Mouse (Mus musculus) megakaryocyte progenitor cell, adult 5-6 weeks (primary cell): Measurements from ENCODE around the gene Glp2r. TPM values are rescaled to one million over a fixed set of nuclear protein-coding genes. Genes with fewer than 3 reads are reported as not detected.

ENCODE experiments used
- ATAC-seq: replicated peaks from 2 replicates; pipeline ENCODE4 v1.8.0; 2016; ENCODE audit warnings: mild to moderate bottlenecking, moderate TSS enrichment, inconsistent platforms; ENCODE audit not compliant: poor library complexity
- total RNA-seq, 2 experiments: library from RNA; stranded (forward) in 1 of 2; stranded (reverse) in 1 of 2; fragments of 157-497, 149-512 nt in 1 of 2; fragments of 200-1000 nt in 1 of 2; gene quantifications; 2 replicates each; pipeline versions ENCODE4 v1.2.3 to v1.2.4; 2015 to 2017

Gene Glp2r
- not detected in 2 replicates for total RNA-seq (2015)
- total RNA-seq (2017) = not detected in 2 replicates

- ATAC-seq = no peak
Measured at GRCm38 (mm10) chr11:67771053-67771452, at the start of gene Glp2r. Gene Glp2r (minus strand): TSS chr11:67771153.

GRCm38 (mm10) chr11:67820221-67820620, 49.3 kb upstream of the Glp2r start:
- peak; percentile 80 for ATAC-seq

GRCm38 (mm10) chr11:67819604-67820003, 48.7 kb upstream of the Glp2r start:
- peak; percentile 57; the same call in 1 of the 2 replicates for ATAC-seq

- no peak for ATAC-seq
Measured at GRCm38 (mm10) chr11:67811535-67811934, 40.6 kb upstream of the Glp2r start.

- no peak for ATAC-seq
Measured at GRCm38 (mm10) chr11:67808051-67808450, 37.1 kb upstream of the Glp2r start.

GRCm38 (mm10) chr11:67806832-67807597, 36.1 kb upstream of the Glp2r start:
- ATAC-seq = no peak

GRCm38 (mm10) chr11:67805538-67805937, 34.6 kb upstream of the Glp2r start:
- no peak for ATAC-seq

- ATAC-seq = no peak
Measured at GRCm38 (mm10) chr11:67801169-67801568, 30.2 kb upstream of the Glp2r start.

GRCm38 (mm10) chr11:67800130-67800723, 29.3 kb upstream of the Glp2r start:
- peak; percentile 87 for ATAC-seq

GRCm38 (mm10) chr11:67797931-67798330, 27.0 kb upstream of the Glp2r start, which contains the start of gene Dhrs7c:
Gene Dhrs7c (plus strand): TSS chr11:67798187.
- ATAC-seq = no peak

- ATAC-seq = peak; percentile 68
Measured at GRCm38 (mm10) chr11:67790182-67790581, 19.2 kb upstream of the Glp2r start.

GRCm38 (mm10) chr11:67774379-67774778, 3.4 kb upstream of the Glp2r start, which contains the start of gene Gsg1l2:
Gene Gsg1l2 (plus strand): TSS chr11:67774608.
- ATAC-seq = no peak

- peak; percentile 66 for ATAC-seq
Measured at GRCm38 (mm10) chr11:67772577-67772976, 1.6 kb upstream of the Glp2r start.

GRCm38 (mm10) chr11:67771691-67772090, 738 bp upstream of the Glp2r start:
- ATAC-seq = no peak

- ATAC-seq = 0 out of 2 replicates have a peak, but pooled peaks have one; percentile 54
Measured at GRCm38 (mm10) chr11:67757373-67758167, 13.4 kb downstream of the Glp2r start.

- no peak for ATAC-seq
Measured at GRCm38 (mm10) chr11:67756287-67756686, 14.7 kb downstream of the Glp2r start.

GRCm38 (mm10) chr11:67741569-67741968, 29.4 kb downstream of the Glp2r start:
- ATAC-seq = no peak

GRCm38 (mm10) chr11:67738846-67739490, 32.0 kb downstream of the Glp2r start:
- no peak for ATAC-seq

- ATAC-seq = no peak
Measured at GRCm38 (mm10) chr11:67738345-67738744, 32.6 kb downstream of the Glp2r start.

- ATAC-seq = no peak
Measured at GRCm38 (mm10) chr11:67734597-67734996, 36.4 kb downstream of the Glp2r start.

- ATAC-seq = no peak
Measured at GRCm38 (mm10) chr11:67733726-67734125, 37.2 kb downstream of the Glp2r start.
